Mouse (Mus musculus) kidney, embryonic 15.5 days (tissue): ENCODE results near the gene Slc22a23. TPM values are rescaled to one million over a fixed set of nuclear protein-coding genes. Genes with fewer than 3 reads are reported as not detected.

Source experiments
- ATAC-seq: fragments of 200-750 bp; cut with Nextera tagmentation; replicated peaks from 2 replicates; pipeline ENCODE4 v1.8.0; 2017; ENCODE audit warnings: moderate TSS enrichment; ENCODE audit not compliant: low FRiP score
- H3K27ac ChIP-seq: fragments of 300-500 bp; sonication (generic); 2 replicates; pipeline ENCODE4 v1.5.1; 2015; ENCODE audit warnings: mild to moderate bottlenecking, inconsistent platforms
- H3K27me3 ChIP-seq: fragments of 300-500 bp; sonication (generic); 2 replicates; pipeline ENCODE4 v1.6.1; 2015; ENCODE audit warnings: inconsistent platforms
- H3K36me3 ChIP-seq: fragments of 300-500 bp; sonication (generic); 2 replicates; pipeline ENCODE4 v1.6.1; 2015; ENCODE audit warnings: inconsistent platforms
- H3K4me1 ChIP-seq: fragments of 300-500 bp; sonication (generic); 2 replicates; pipeline ENCODE4 v1.6.1; 2015; ENCODE audit warnings: inconsistent platforms
- H3K4me2 ChIP-seq: fragments of 300-500 bp; sonication (generic); 2 replicates; pipeline ENCODE4 v1.6.1; 2015; ENCODE audit warnings: moderate library complexity, mild to moderate bottlenecking, inconsistent platforms
- H3K4me3 ChIP-seq: fragments of 300-500 bp; sonication (generic); replicated peaks from 2 replicates; pipeline ENCODE4 v1.5.1; 2015; ENCODE audit warnings: mild to moderate bottlenecking, inconsistent platforms
- H3K9ac ChIP-seq: fragments of 300-500 bp; sonication (generic); 2 replicates; pipeline ENCODE4 v1.6.1; 2015; ENCODE audit warnings: mild to moderate bottlenecking, inconsistent platforms
- H3K9me3 ChIP-seq: fragments of 300-500 bp; sonication (generic); replicated peaks from 2 replicates; pipeline ENCODE4 v1.6.1; 2016; ENCODE audit warnings: inconsistent platforms
- whole genome bisulfite sequencing: fragments of 180-500 bp; shearing (Covaris S2); methylation state at CpG from one replicate; pipeline ENCODE4 v1.1.7; 2015; ENCODE audit warnings: mixed read lengths; 5-methylcytosine and 5-hydroxymethylcytosine counted together
- polyA plus RNA-seq: library from polyadenylated mRNA; unstranded; fragments of >200 nt; fragmentation: Nextera tagmentation; extraction: Ambion mirVana; gene quantifications from 2 replicates; pipeline ENCODE4 v1.2.1, GENCODE M21; 2015

Gene Slc22a23
- polyA plus RNA-seq, 1 experiment from 2014 or later = 2.4 TPM

GRCm38 (mm10) chr13:34334847-34335246 is 10.1 kb downstream of the Slc22a23 start:
- no peaks in the 10 kb centered on the region for H3K27me3 ChIP-seq
- no peak overlapping the region for H3K4me2 ChIP-seq
- H3K9ac ChIP-seq = no peak overlapping the region
- no peak overlapping the region for H3K27ac ChIP-seq
- no peaks in the 10 kb centered on the region for H3K9me3 ChIP-seq
- no peak overlapping the region for H3K4me3 ChIP-seq
- no peaks in the 10 kb centered on the region for H3K4me1 ChIP-seq
- ATAC-seq = no peak
- no peaks in the 10 kb centered on the region for H3K36me3 ChIP-seq
- 81% methylated on average over 2 of the region's 2 CpGs for WGBS

GRCm38 (mm10) chr13:34332762-34333161 is 12.2 kb downstream of the Slc22a23 start:
- Histone ChIP-seq H3K9me3 (no peaks in the 10 kb centered on the region), H3K4me1 (no peaks in the 10 kb centered on the region), H3K4me2 (no peak overlapping the region), H3K27me3 (no peaks in the 10 kb centered on the region), H3K27ac (no peak overlapping the region), H3K4me3 (no peak overlapping the region), H3K9ac (no peak overlapping the region), H3K36me3 (no peaks in the 10 kb centered on the region)
- ATAC-seq = peak; percentile 80
- 40% methylated on average over 7 of the region's 7 CpGs for WGBS

GRCm38 (mm10) chr13:34331399-34332186 is 13.4 kb downstream of the Slc22a23 start:
- H3K4me3 ChIP-seq = no peak overlapping the region
- H3K4me2 ChIP-seq = no peak overlapping the region
- H3K27me3 ChIP-seq = no peaks in the 10 kb centered on the region
- no peak for ATAC-seq
- WGBS = 89% methylated on average over 7 of the region's 7 CpGs
- no peaks in the 10 kb centered on the region for H3K36me3 ChIP-seq
- H3K9ac ChIP-seq = no peak overlapping the region
- H3K27ac ChIP-seq = no peak overlapping the region
- H3K9me3 ChIP-seq = no peaks in the 10 kb centered on the region
- H3K4me1 ChIP-seq = no peaks in the 10 kb centered on the region

GRCm38 (mm10) chr13:34329589-34329988 is 15.4 kb downstream of the Slc22a23 start:
- no peaks in the 10 kb centered on the region for H3K27me3 ChIP-seq
- H3K9ac ChIP-seq = no peak overlapping the region
- H3K36me3 ChIP-seq = no peaks in the 10 kb centered on the region
- H3K27ac ChIP-seq = no peak overlapping the region
- no peaks in the 10 kb centered on the region for H3K4me1 ChIP-seq
- no peak overlapping the region for H3K4me3 ChIP-seq
- no peaks in the 10 kb centered on the region for H3K9me3 ChIP-seq
- WGBS = 86% methylated on average over 4 of the region's 4 CpGs
- ATAC-seq = peak; percentile 74
- no peak overlapping the region for H3K4me2 ChIP-seq

GRCm38 (mm10) chr13:34326992-34327391 is 18.0 kb downstream of the Slc22a23 start:
- Histone ChIP-seq H3K27me3 (no peaks in the 10 kb centered on the region), H3K9me3 (no peaks in the 10 kb centered on the region), H3K4me3 (no peak overlapping the region), H3K9ac (no peak overlapping the region), H3K27ac (no peak overlapping the region), H3K4me2 (no peak overlapping the region), H3K36me3 (no peaks in the 10 kb centered on the region), H3K4me1 (no peaks in the 10 kb centered on the region)
- ATAC-seq = no peak
- WGBS = 97% methylated on average over 1 of the region's 1 CpGs

- Histone ChIP-seq H3K4me1 (no peaks in the 10 kb centered on the region), H3K27ac (no peak overlapping the region), H3K27me3 (no peaks in the 10 kb centered on the region), H3K4me3 (no peak overlapping the region), H3K9ac (no peak overlapping the region), H3K9me3 (no peaks in the 10 kb centered on the region), H3K36me3 (no peaks in the 10 kb centered on the region), H3K4me2 (no peak overlapping the region)
- WGBS = 46% methylated on average over 2 of the region's 2 CpGs
- no peak for ATAC-seq
Measured at GRCm38 (mm10) chr13:34323361-34323760, 21.6 kb downstream of the Slc22a23 start.

- Histone ChIP-seq H3K4me2 (no peak overlapping the region), H3K4me1 (no peaks in the 10 kb centered on the region), H3K36me3 (no peaks in the 10 kb centered on the region), H3K9me3 (no peaks in the 10 kb centered on the region), H3K4me3 (no peak overlapping the region), H3K9ac (no peak overlapping the region), H3K27ac (no peak overlapping the region), H3K27me3 (no peaks in the 10 kb centered on the region)
- WGBS = 80% methylated on average over 4 of the region's 4 CpGs
- ATAC-seq = no peak
Measured at GRCm38 (mm10) chr13:34320482-34320881, 24.5 kb downstream of the Slc22a23 start.

GRCm38 (mm10) chr13:34317051-34317450 is 27.9 kb downstream of the Slc22a23 start:
- ATAC-seq = no peak
- no peak overlapping the region for H3K4me2 ChIP-seq
- WGBS = 71% methylated on average over 4 of the region's 4 CpGs
- no peaks in the 10 kb centered on the region for H3K9me3 ChIP-seq
- H3K36me3 ChIP-seq = no peaks in the 10 kb centered on the region
- no peak overlapping the region for H3K27ac ChIP-seq
- H3K4me1 ChIP-seq = no peaks in the 10 kb centered on the region
- H3K4me3 ChIP-seq = no peak overlapping the region
- H3K9ac ChIP-seq = no peak overlapping the region
- H3K27me3 ChIP-seq = no peaks in the 10 kb centered on the region

- Histone ChIP-seq H3K9ac (no peak overlapping the region), H3K4me1 (no peaks in the 10 kb centered on the region), H3K9me3 (no peaks in the 10 kb centered on the region), H3K4me2 (no peak overlapping the region), H3K36me3 (no peaks in the 10 kb centered on the region), H3K4me3 (no peak overlapping the region), H3K27ac (no peak overlapping the region), H3K27me3 (no peaks in the 10 kb centered on the region)
- 89% methylated on average over 6 of the region's 6 CpGs for WGBS
- ATAC-seq = no peak
Measured at GRCm38 (mm10) chr13:34316511-34316910, 28.5 kb downstream of the Slc22a23 start.

- no peak overlapping the region for H3K4me2 ChIP-seq
- H3K4me1 ChIP-seq = peaks cover 3% of the 10 kb centered on the region; the same call in 1 of the 2 replicates
- H3K4me3 ChIP-seq = no peak overlapping the region
- no peak for ATAC-seq
- no peak overlapping the region for H3K27ac ChIP-seq
- H3K27me3 ChIP-seq = no peaks in the 10 kb centered on the region
- WGBS = 86% methylated on average over 4 of the region's 4 CpGs
- no peaks in the 10 kb centered on the region for H3K36me3 ChIP-seq
- no peaks in the 10 kb centered on the region for H3K9me3 ChIP-seq
- H3K9ac ChIP-seq = no peak overlapping the region
Measured at GRCm38 (mm10) chr13:34313033-34313491, 31.9 kb downstream of the Slc22a23 start.

- Histone ChIP-seq H3K27ac (no peak overlapping the region), H3K27me3 (no peaks in the 10 kb centered on the region), H3K9me3 (no peaks in the 10 kb centered on the region), H3K9ac (no peak overlapping the region), H3K4me3 (no peak overlapping the region), H3K36me3 (no peaks in the 10 kb centered on the region), H3K4me1 (peaks cover 4% of the 10 kb centered on the region; the same call in 1 of the 2 replicates), H3K4me2 (no peak overlapping the region)
- ATAC-seq = no peak
- WGBS = 89% methylated on average over 2 of the region's 2 CpGs
Measured at GRCm38 (mm10) chr13:34312346-34313002, 32.5 kb downstream of the Slc22a23 start.

- no peaks in the 10 kb centered on the region for H3K36me3 ChIP-seq
- ATAC-seq = no peak
- no peak overlapping the region for H3K4me3 ChIP-seq
- peaks cover 4% of the 10 kb centered on the region; the same call in 1 of the 2 replicates for H3K4me1 ChIP-seq
- H3K9me3 ChIP-seq = no peaks in the 10 kb centered on the region
- no peak overlapping the region for H3K27ac ChIP-seq
- H3K27me3 ChIP-seq = no peaks in the 10 kb centered on the region
- no peak overlapping the region for H3K9ac ChIP-seq
- no peak overlapping the region for H3K4me2 ChIP-seq
- 71% methylated on average over 2 of the region's 2 CpGs for WGBS
Measured at GRCm38 (mm10) chr13:34311593-34311992, 33.4 kb downstream of the Slc22a23 start.
